ENCODE assay signal across 8 mouse cellular contexts in the genomic region with DNA sequence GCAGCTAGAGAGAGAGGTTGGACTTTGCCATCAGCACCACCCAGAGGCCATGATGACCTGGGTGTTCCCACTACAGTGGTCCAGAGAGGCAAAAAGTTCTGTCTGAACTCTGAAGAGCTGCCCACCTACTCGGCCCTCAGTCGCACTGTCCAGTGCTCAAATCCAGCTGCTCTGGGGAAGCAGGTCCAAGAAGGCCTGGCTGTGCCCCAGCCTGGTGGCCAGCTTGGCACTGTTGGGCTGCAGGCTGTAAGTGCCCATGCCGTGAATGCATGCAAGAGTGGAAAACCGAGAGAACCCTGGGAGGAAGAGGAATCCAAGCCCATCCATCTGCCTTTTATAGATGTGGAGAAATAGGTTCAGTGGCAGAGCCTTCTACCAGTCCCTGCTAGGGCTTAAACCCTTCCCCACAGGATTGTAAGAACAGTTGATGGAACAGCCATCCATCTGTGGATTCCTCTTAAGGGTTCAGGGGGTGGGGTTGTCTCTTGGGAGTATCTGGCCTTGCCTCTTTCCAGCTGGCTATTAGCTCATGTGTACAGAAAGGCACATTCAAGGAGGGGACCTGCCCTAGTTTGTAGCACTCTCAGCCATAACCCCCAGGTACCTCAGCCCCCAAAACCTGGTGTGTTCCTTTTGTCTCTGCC. TPM values are rescaled to one million over a fixed set of nuclear protein-coding genes. Genes with fewer than 3 reads are reported as not detected.
DNase-seq lines count a peak whose midpoint lies in the region; ATAC-seq and TF ChIP-seq lines count a peak whose summit lies in the region.

No protein-coding gene starts in this region.

- no peak overlapping the region for H3K4me2 ChIP-seq in forebrain, postnatal 0 days (ENCODE audit: low read depth)
- peak overlapping the region; percentile 37 for H3K4me2 ChIP-seq in embryonic facial prominence, embryonic 15.5 days (replicated peaks)
- peak overlapping the region; percentile 31; the same call in 1 of the 2 replicates for H3K4me2 ChIP-seq in midbrain, embryonic 14.5 days (ENCODE audit: low read length)

- DNase-seq in forebrain, embryonic 10.5 days (ENCODE audit: extremely low spot score, low spot score) = no peak
- DNase-seq in forebrain, postnatal 0 days = no peak
- DNase-seq in heart, postnatal 36 days = peak; percentile 28 to 51
- peak; percentile 41 for DNase-seq in midbrain, embryonic 14.5 days
- no peak for DNase-seq in right cerebral cortex, postnatal 4 days
- no peak for DNase-seq in layer of hippocampus, adult 18-20 months (ENCODE audit: low spot score in 2 of 2)

- no peak overlapping the region for H3K9ac ChIP-seq in forebrain, postnatal 0 days
- no peak overlapping the region for H3K9ac ChIP-seq in embryonic facial prominence, embryonic 15.5 days
- H3K9ac ChIP-seq in midbrain, embryonic 14.5 days (replicated peaks; ENCODE audit: low read length) = peak overlapping the region; percentile 21; the same call in 1 of the 2 replicates

- intact Hi-C loops in heart, postnatal 36 days (cut with DNase I) = no loop called here

- H3K9me3 ChIP-seq in forebrain, embryonic 10.5 days = no peaks in the 10 kb centered on the region
- no peaks in the 10 kb centered on the region for H3K9me3 ChIP-seq in forebrain, postnatal 0 days (ENCODE audit: low read length)
- no peaks in the 10 kb centered on the region for H3K9me3 ChIP-seq in embryonic facial prominence, embryonic 15.5 days (replicated peaks)
- H3K9me3 ChIP-seq in midbrain, embryonic 14.5 days (ENCODE audit: control insufficient read depth, low read length) = no peaks in the 10 kb centered on the region

- 69% methylated on average over 4 of the region's 4 CpGs for WGBS in forebrain, embryonic 10.5 days
- 53% methylated on average over 4 of the region's 4 CpGs for WGBS in forebrain, postnatal 0 days
- WGBS in embryonic facial prominence, embryonic 15.5 days = 59% methylated on average over 4 of the region's 4 CpGs
- WGBS in midbrain, embryonic 14.5 days = 60% methylated on average over 4 of the region's 4 CpGs

- H3K27me3 ChIP-seq in forebrain, embryonic 10.5 days (ENCODE audit: poor library complexity, severe bottlenecking) = peaks cover 87% of the 10 kb centered on the region
- H3K27me3 ChIP-seq in forebrain, postnatal 0 days (ENCODE audit: insufficient read depth, low read length) = no peaks in the 10 kb centered on the region
- no peaks in the 10 kb centered on the region for H3K27me3 ChIP-seq in embryonic facial prominence, embryonic 15.5 days
- H3K27me3 ChIP-seq in midbrain, embryonic 14.5 days (ENCODE audit: control insufficient read depth, insufficient read depth, low read length) = no peaks in the 10 kb centered on the region

- no peak for TF ChIP-seq CTCF in forebrain, postnatal 0 days (IDR thresholded peaks at IDR 0.05; ENCODE audit: low read depth)

- peak overlapping the region; percentile 25 for H3K4me3 ChIP-seq in forebrain, embryonic 10.5 days
- H3K4me3 ChIP-seq in forebrain, postnatal 0 days (ENCODE audit: low read depth, low read length) = no peak overlapping the region
- 0 out of 2 replicates have a peak overlapping the region, but pooled peaks have one; percentile 3 for H3K4me3 ChIP-seq in embryonic facial prominence, embryonic 15.5 days (replicated peaks)
- H3K4me3 ChIP-seq in midbrain, embryonic 14.5 days (replicated peaks; ENCODE audit: low read depth, low read length) = no peak overlapping the region

- ATAC-seq in forebrain, postnatal 0 days = no peak
- 0 out of 2 replicates have a peak, but pooled peaks have one; percentile 22 for ATAC-seq in embryonic facial prominence, embryonic 15.5 days (ENCODE audit: insufficient number of reproducible peaks, low FRiP score, low TSS enrichment, low read depth)
- ATAC-seq in midbrain, embryonic 14.5 days (ENCODE audit: low FRiP score, low TSS enrichment) = no peak
- ATAC-seq in inflammation-experienced regulatory T-cells, adult 6 months = no peak

- H3K4me1 ChIP-seq in forebrain, embryonic 10.5 days = peaks cover 85% of the 10 kb centered on the region
- peaks cover 8% of the 10 kb centered on the region for H3K4me1 ChIP-seq in forebrain, postnatal 0 days (ENCODE audit: insufficient read depth)
- peaks cover 35% of the 10 kb centered on the region for H3K4me1 ChIP-seq in embryonic facial prominence, embryonic 15.5 days
- H3K4me1 ChIP-seq in midbrain, embryonic 14.5 days (ENCODE audit: control insufficient read depth, insufficient read depth, low read length) = peaks cover 44% of the 10 kb centered on the region

- H3K27ac ChIP-seq in forebrain, embryonic 10.5 days = peak overlapping the region; percentile 82
- no peak overlapping the region for H3K27ac ChIP-seq in forebrain, postnatal 0 days (ENCODE audit: low read depth, low read length)
- peak overlapping the region; percentile 44 for H3K27ac ChIP-seq in embryonic facial prominence, embryonic 15.5 days (replicated peaks)
- H3K27ac ChIP-seq in midbrain, embryonic 14.5 days (replicated peaks; ENCODE audit: low read depth, low read length) = peak overlapping the region; percentile 34

- no peaks in the 10 kb centered on the region for H3K36me3 ChIP-seq in forebrain, embryonic 10.5 days (replicated peaks)
- H3K36me3 ChIP-seq in forebrain, postnatal 0 days (ENCODE audit: insufficient read depth) = no peaks in the 10 kb centered on the region; the same call in 1 of the 2 replicates
- no peaks in the 10 kb centered on the region for H3K36me3 ChIP-seq in embryonic facial prominence, embryonic 15.5 days
- no peaks in the 10 kb centered on the region for H3K36me3 ChIP-seq in midbrain, embryonic 14.5 days (ENCODE audit: control insufficient read depth, insufficient read depth, low read length)

RNA-seq across cellular contexts. Expression of gene Flrt1, which starts 2.1 kb away (rescaled TPM):
- 4.0 and 4.8 TPM in 2 replicates for polyA plus RNA-seq in forebrain, embryonic 10.5 days (2016; fragmentation: Nextera tagmentation; extraction: Ambion mirVana)
- 8.1 and 8.8 TPM in 2 replicates for total RNA-seq in forebrain, postnatal 0 days (2014; rRNA removed)
- polyA plus RNA-seq in forebrain, postnatal 0 days (2015; fragmentation: Nextera tagmentation; extraction: Ambion mirVana) = 6.7 and 11.3 TPM in 2 replicates
- polyA plus RNA-seq in embryonic facial prominence, embryonic 15.5 days (2015; fragmentation: Nextera tagmentation; extraction: Ambion mirVana) = 13.5 and 19.2 TPM in 2 replicates
- under 1 TPM; 0.84 to 1.00 TPM for total RNA-seq in heart, postnatal 36 days (2021)
- polyA plus RNA-seq in midbrain, embryonic 14.5 days (2014; fragmentation: Nextera tagmentation; extraction: Ambion mirVana) = 7.0 and 10.2 TPM in 2 replicates
- total RNA-seq in layer of hippocampus, adult 18-20 months (2021) = 10 to 100 TPM; 21.6 to 22.0 TPM
- under 1 TPM in 1 of 3 experiments, not detected in 2; 0.20 TPM for polyA plus RNA-seq in inflammation-experienced regulatory T-cells, adult 6 months (2017; shearing (Covaris generic))

RNA-seq across cellular contexts. Expression of gene Macrod1, which starts 46.9 kb away (rescaled TPM):
- 3.7 and 3.9 TPM in 2 replicates for polyA plus RNA-seq in forebrain, embryonic 10.5 days (2016; fragmentation: Nextera tagmentation; extraction: Ambion mirVana)
- total RNA-seq in forebrain, postnatal 0 days (2014; rRNA removed) = 8.1 and 9.4 TPM in 2 replicates
- 8.0 and 8.5 TPM in 2 replicates for polyA plus RNA-seq in forebrain, postnatal 0 days (2015; fragmentation: Nextera tagmentation; extraction: Ambion mirVana)
- 22.1 and 26.6 TPM in 2 replicates for polyA plus RNA-seq in embryonic facial prominence, embryonic 15.5 days (2015; fragmentation: Nextera tagmentation; extraction: Ambion mirVana)
- total RNA-seq in heart, postnatal 36 days (2021) = 100 to 1,000 TPM; 272 to 280 TPM
- polyA plus RNA-seq in midbrain, embryonic 14.5 days (2014; fragmentation: Nextera tagmentation; extraction: Ambion mirVana) = 3.4 and 3.9 TPM in 2 replicates
- 10 to 100 TPM; 22.9 to 23.7 TPM for total RNA-seq in layer of hippocampus, adult 18-20 months (2021)
- polyA plus RNA-seq in inflammation-experienced regulatory T-cells, adult 6 months (2017; shearing (Covaris generic)) = 1 to 10 TPM in 2 of 3 experiments, under 1 TPM in 1; 0.99 to 3.1 (median 1.8) TPM

Comparison
In these comparisons a context has a peak if more than half of its experiments do, and no peak if none do; other contexts are left out.
1. H3K4me3 ChIP-seq: peak in forebrain, embryonic 10.5 days (single experiment) and embryonic facial prominence, embryonic 15.5 days (single experiment); none in forebrain, postnatal 0 days (single experiment) and midbrain, embryonic 14.5 days (single experiment).
2. DNase-seq: peak in heart, postnatal 36 days (2 of 2) and midbrain, embryonic 14.5 days (single experiment); none in forebrain, embryonic 10.5 days (single experiment), forebrain, postnatal 0 days (single experiment), right cerebral cortex, postnatal 4 days (single experiment) and layer of hippocampus, adult 18-20 months (0 of 2).